Mouse (Mus musculus): ENCODE results near the gene Slc6a9. TPM values are rescaled to one million over a fixed set of nuclear protein-coding genes. Genes with fewer than 3 reads are reported as not detected.

Slc6a9 gene
- polyA plus RNA-seq, 1 experiment: 129 TPM

DNA sequence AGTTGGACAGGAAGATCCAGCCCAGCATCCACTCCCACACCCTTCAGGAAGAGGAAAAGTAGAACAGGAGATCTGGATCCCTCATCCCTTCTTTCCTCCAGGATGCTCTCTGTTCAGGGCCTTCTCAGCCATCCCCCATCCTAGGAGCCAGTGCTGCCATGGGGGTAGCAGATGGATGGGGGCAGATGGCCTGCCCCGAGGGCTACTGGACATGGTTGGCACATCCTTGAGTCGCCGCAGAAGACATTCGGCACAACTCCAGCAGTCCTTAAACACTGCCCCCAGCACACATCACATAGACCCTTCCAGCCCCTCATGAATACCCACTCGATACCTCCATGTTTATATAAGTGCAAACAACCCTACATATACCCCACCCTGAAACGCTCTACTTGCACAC is 61.7 kb downstream of the Slc6a9 start:
- TF ChIP-seq POLR2A (IDR thresholded peaks at IDR 0.05; ENCODE audit: insufficient read length, low read depth) (no peak), MYOG (IDR thresholded peaks at IDR 0.05; ENCODE audit: control insufficient read depth in 1 of 3, insufficient read depth in 1 of 3, insufficient read length in 2 of 3, low read depth in 2 of 3) (no peak), REST (IDR thresholded peaks at IDR 0.05; ENCODE audit: insufficient read depth, insufficient read length) (no peak), E2F4 (IDR thresholded peaks at IDR 0.05; ENCODE audit: insufficient read depth) (no peak), USF1 (IDR thresholded peaks at IDR 0.05; ENCODE audit: low read depth) (no peak), MYOD1 (IDR thresholded peaks at IDR 0.05; ENCODE audit: control insufficient read depth in 1 of 3, insufficient read length in 2 of 3, low read depth in 2 of 3) (no peak), TCF3 (IDR thresholded peaks at IDR 0.05; ENCODE audit: insufficient read length, low read depth) (no peak), MAX (IDR thresholded peaks at IDR 0.05; ENCODE audit: low read depth) (no peak), POLR2AphosphoS2 (IDR thresholded peaks at IDR 0.05; ENCODE audit: insufficient read length, low read depth) (no peak), SRF (IDR thresholded peaks at IDR 0.05; ENCODE audit: control insufficient read depth, insufficient read length, low read depth) (no peak), CEBPB (IDR thresholded peaks at IDR 0.05; ENCODE audit: insufficient read depth, poor library complexity, severe bottlenecking) (no peak), TCF12 (IDR thresholded peaks at IDR 0.05; ENCODE audit: insufficient read depth, poor library complexity, severe bottlenecking) (no peak)
- H3K27me3 ChIP-seq (ENCODE audit: control insufficient read depth, insufficient read depth, insufficient read length): no peaks in the 10 kb centered on the region
- peaks cover 30% of the 10 kb centered on the region for H3K36me3 ChIP-seq (ENCODE audit: control insufficient read depth, insufficient read depth)
- no peak overlapping the region for H3K4me2 ChIP-seq (ENCODE audit: low read depth)
- no peaks in the 10 kb centered on the region for H3K79me2 ChIP-seq (ENCODE audit: control insufficient read depth, insufficient read depth)
- H3K4me3 ChIP-seq: no peak overlapping the region
- H3ac ChIP-seq (ENCODE audit: control insufficient read depth, insufficient read length): no peak overlapping the region

GRCm38 (mm10) chr4:117898111-117898510 is 63.8 kb downstream of the Slc6a9 start:
- TF ChIP-seq MAX (IDR thresholded peaks at IDR 0.05; ENCODE audit: low read depth) (no peak), TCF3 (IDR thresholded peaks at IDR 0.05; ENCODE audit: insufficient read length, low read depth) (no peak), TCF12 (IDR thresholded peaks at IDR 0.05; ENCODE audit: insufficient read depth, poor library complexity, severe bottlenecking) (no peak), POLR2AphosphoS2 (IDR thresholded peaks at IDR 0.05; ENCODE audit: insufficient read length, low read depth) (no peak), E2F4 (IDR thresholded peaks at IDR 0.05; ENCODE audit: insufficient read depth) (no peak), REST (IDR thresholded peaks at IDR 0.05; ENCODE audit: insufficient read depth, insufficient read length) (no peak), MYOG (IDR thresholded peaks at IDR 0.05; ENCODE audit: control insufficient read depth in 1 of 3, insufficient read depth in 1 of 3, insufficient read length in 2 of 3, low read depth in 2 of 3) (no peak), MYOD1 (IDR thresholded peaks at IDR 0.05; ENCODE audit: control insufficient read depth in 1 of 3, insufficient read length in 2 of 3, low read depth in 2 of 3) (no peak), POLR2A (IDR thresholded peaks at IDR 0.05; ENCODE audit: insufficient read length, low read depth) (no peak), CEBPB (IDR thresholded peaks at IDR 0.05; ENCODE audit: insufficient read depth, poor library complexity, severe bottlenecking) (no peak), USF1 (IDR thresholded peaks at IDR 0.05; ENCODE audit: low read depth) (no peak), SRF (IDR thresholded peaks at IDR 0.05; ENCODE audit: control insufficient read depth, insufficient read length, low read depth) (no peak)
- no peaks in the 10 kb centered on the region for H3K79me2 ChIP-seq (ENCODE audit: control insufficient read depth, insufficient read depth)
- peaks cover 43% of the 10 kb centered on the region for H3K36me3 ChIP-seq (ENCODE audit: control insufficient read depth, insufficient read depth)
- no peak overlapping the region for H3K4me2 ChIP-seq (ENCODE audit: low read depth)
- no peaks in the 10 kb centered on the region for H3K27me3 ChIP-seq (ENCODE audit: control insufficient read depth, insufficient read depth, insufficient read length)
- H3K4me3 ChIP-seq: no peak overlapping the region
- H3ac ChIP-seq (ENCODE audit: control insufficient read depth, insufficient read length): no peak overlapping the region

DNA sequence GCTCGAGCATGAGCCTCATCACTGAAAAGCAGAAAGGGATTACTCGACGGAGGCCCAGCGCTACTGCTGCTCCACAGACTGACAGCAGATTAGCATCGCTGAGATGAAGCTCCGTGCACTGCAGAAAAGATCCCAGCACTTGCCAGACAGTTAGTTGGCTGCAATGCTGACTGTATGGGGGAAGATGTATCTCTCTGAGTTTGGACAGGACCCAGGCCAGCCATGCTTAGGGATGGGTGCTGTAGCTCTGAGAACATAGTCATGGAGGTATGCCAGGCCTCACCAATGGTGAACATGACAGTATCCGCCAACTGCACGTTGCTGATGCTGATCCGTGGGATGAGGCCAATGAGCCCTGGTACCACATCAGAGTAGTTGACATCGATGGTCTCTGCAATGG is 69.8 kb downstream of the Slc6a9 start:
- no peaks in the 10 kb centered on the region for H3K27me3 ChIP-seq (ENCODE audit: control insufficient read depth, insufficient read depth, insufficient read length)
- no peak overlapping the region for H3ac ChIP-seq (ENCODE audit: control insufficient read depth, insufficient read length)
- H3K4me2 ChIP-seq (ENCODE audit: low read depth): no peak overlapping the region
- TF ChIP-seq POLR2A (IDR thresholded peaks at IDR 0.05; ENCODE audit: insufficient read length, low read depth) (no peak), MAX (IDR thresholded peaks at IDR 0.05; ENCODE audit: low read depth) (no peak), REST (IDR thresholded peaks at IDR 0.05; ENCODE audit: insufficient read depth, insufficient read length) (no peak), POLR2AphosphoS2 (IDR thresholded peaks at IDR 0.05; ENCODE audit: insufficient read length, low read depth) (no peak), MYOG (IDR thresholded peaks at IDR 0.05; ENCODE audit: control insufficient read depth in 1 of 3, insufficient read depth in 1 of 3, insufficient read length in 2 of 3, low read depth in 2 of 3) (no peak), CEBPB (IDR thresholded peaks at IDR 0.05; ENCODE audit: insufficient read depth, poor library complexity, severe bottlenecking) (no peak), MYOD1 (IDR thresholded peaks at IDR 0.05; ENCODE audit: control insufficient read depth in 1 of 3, insufficient read length in 2 of 3, low read depth in 2 of 3) (no peak), USF1 (IDR thresholded peaks at IDR 0.05; ENCODE audit: low read depth) (no peak), E2F4 (IDR thresholded peaks at IDR 0.05; ENCODE audit: insufficient read depth) (no peak), TCF3 (IDR thresholded peaks at IDR 0.05; ENCODE audit: insufficient read length, low read depth) (no peak), SRF (IDR thresholded peaks at IDR 0.05; ENCODE audit: control insufficient read depth, insufficient read length, low read depth) (no peak), TCF12 (IDR thresholded peaks at IDR 0.05; ENCODE audit: insufficient read depth, poor library complexity, severe bottlenecking) (no peak)
- peaks cover 17% of the 10 kb centered on the region for H3K79me2 ChIP-seq (ENCODE audit: control insufficient read depth, insufficient read depth)
- H3K36me3 ChIP-seq (ENCODE audit: control insufficient read depth, insufficient read depth): peaks cover 42% of the 10 kb centered on the region
- no peak overlapping the region for H3K4me3 ChIP-seq

DNA sequence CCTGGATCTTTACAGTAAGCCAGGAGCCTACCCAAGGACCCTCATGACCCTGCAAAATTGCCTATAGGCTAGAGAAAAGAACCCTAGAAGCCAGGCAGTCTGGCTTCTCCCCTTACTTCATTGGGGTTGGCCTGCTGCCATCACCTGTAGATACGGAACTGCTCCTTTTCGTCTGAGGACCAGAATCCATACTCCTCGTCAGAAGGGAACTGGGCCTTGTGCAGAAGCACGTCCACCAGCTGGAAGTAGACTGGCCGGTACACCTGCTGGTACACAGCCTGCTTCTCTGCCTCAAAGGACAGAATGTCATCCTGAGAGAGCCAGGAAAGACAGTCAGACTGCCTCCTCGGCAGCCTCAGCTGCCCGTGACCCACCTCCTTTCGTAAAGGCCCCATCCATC is 70.5 kb downstream of the Slc6a9 start:
- peaks cover 24% of the 10 kb centered on the region for H3K79me2 ChIP-seq (ENCODE audit: control insufficient read depth, insufficient read depth)
- H3K4me2 ChIP-seq (ENCODE audit: low read depth): no peak overlapping the region
- peaks cover 35% of the 10 kb centered on the region for H3K36me3 ChIP-seq (ENCODE audit: control insufficient read depth, insufficient read depth)
- no peak overlapping the region for H3K4me3 ChIP-seq
- no peak overlapping the region for H3ac ChIP-seq (ENCODE audit: control insufficient read depth, insufficient read length)
- TF ChIP-seq MYOG (IDR thresholded peaks at IDR 0.05; ENCODE audit: control insufficient read depth in 1 of 3, insufficient read depth in 1 of 3, insufficient read length in 2 of 3, low read depth in 2 of 3) (no peak), SRF (IDR thresholded peaks at IDR 0.05; ENCODE audit: control insufficient read depth, insufficient read length, low read depth) (no peak), REST (IDR thresholded peaks at IDR 0.05; ENCODE audit: insufficient read depth, insufficient read length) (no peak), POLR2A (IDR thresholded peaks at IDR 0.05; ENCODE audit: insufficient read length, low read depth) (no peak), E2F4 (IDR thresholded peaks at IDR 0.05; ENCODE audit: insufficient read depth) (no peak)
- H3K27me3 ChIP-seq (ENCODE audit: control insufficient read depth, insufficient read depth, insufficient read length): no peaks in the 10 kb centered on the region

GRCm38 (mm10) chr4:117906196-117906595 is 71.9 kb downstream of the Slc6a9 start:
- no peak overlapping the region for H3K4me3 ChIP-seq

More at GRCm38 (mm10) chr4:117906196-117906595, 71.9 kb downstream of the Slc6a9 start:
- no peaks in the 10 kb centered on the region for H3K27me3 ChIP-seq (ENCODE audit: control insufficient read depth, insufficient read depth, insufficient read length)
- no peak overlapping the region for H3ac ChIP-seq (ENCODE audit: control insufficient read depth, insufficient read length)
- H3K36me3 ChIP-seq (ENCODE audit: control insufficient read depth, insufficient read depth): peaks cover 32% of the 10 kb centered on the region
- no peak overlapping the region for H3K4me2 ChIP-seq (ENCODE audit: low read depth)
- peaks cover 37% of the 10 kb centered on the region for H3K79me2 ChIP-seq (ENCODE audit: control insufficient read depth, insufficient read depth)
- no peak for TF ChIP-seq REST (IDR thresholded peaks at IDR 0.05; ENCODE audit: insufficient read depth, insufficient read length)
- TF ChIP-seq POLR2A (IDR thresholded peaks at IDR 0.05; ENCODE audit: insufficient read length, low read depth): no peak
- TF ChIP-seq MYOG (IDR thresholded peaks at IDR 0.05; ENCODE audit: control insufficient read depth in 1 of 3, insufficient read depth in 1 of 3, insufficient read length in 2 of 3, low read depth in 2 of 3): no peak
- no peak for TF ChIP-seq CEBPB (IDR thresholded peaks at IDR 0.05; ENCODE audit: insufficient read depth, poor library complexity, severe bottlenecking)
- TF ChIP-seq TCF3 (IDR thresholded peaks at IDR 0.05; ENCODE audit: insufficient read length, low read depth): no peak
- TF ChIP-seq E2F4 (IDR thresholded peaks at IDR 0.05; ENCODE audit: insufficient read depth): no peak
- no peak for TF ChIP-seq POLR2AphosphoS2 (IDR thresholded peaks at IDR 0.05; ENCODE audit: insufficient read length, low read depth)
- TF ChIP-seq MYOD1 (IDR thresholded peaks at IDR 0.05; ENCODE audit: control insufficient read depth in 1 of 3, insufficient read length in 2 of 3, low read depth in 2 of 3): no peak
- TF ChIP-seq USF1 (IDR thresholded peaks at IDR 0.05; ENCODE audit: low read depth): no peak
- no peak for TF ChIP-seq MAX (IDR thresholded peaks at IDR 0.05; ENCODE audit: low read depth)
- no peak for TF ChIP-seq TCF12 (IDR thresholded peaks at IDR 0.05; ENCODE audit: insufficient read depth, poor library complexity, severe bottlenecking)
- no peak for TF ChIP-seq SRF (IDR thresholded peaks at IDR 0.05; ENCODE audit: control insufficient read depth, insufficient read length, low read depth)

Measured in myocyte (in vitro differentiated cells).